10 mouse cellular contexts compared by ENCODE assay signal in genomic region chr19:11813649-11814048, GRCm38 (mm10). TPM values are rescaled to one million over a fixed set of nuclear protein-coding genes. Genes with fewer than 3 reads are reported as not detected.
DNase-seq lines count a peak whose midpoint lies in the region; ATAC-seq and TF ChIP-seq lines count a peak whose summit lies in the region.
"Had no signal": no experiment of that assay in that cellular context is flagged by ENCODE, and none has a peak within 500 bp of the region (broad histone marks: within the 10 kb centered on the region; RNA-seq: fewer than 3 reads in every experiment).

No protein-coding gene starts in this region.

- WGBS in forebrain, embryonic 11.5 days, result 5% methylated on average over 8 of the region's 8 CpGs
- 4% methylated on average over 8 of the region's 8 CpGs for WGBS in forebrain, embryonic 16.5 days
- 3% methylated on average over 8 of the region's 8 CpGs for WGBS in midbrain, embryonic 13.5 days

- H3K27ac ChIP-seq in forebrain, embryonic 11.5 days (ENCODE audit: low read depth, low read length), result no peak overlapping the region
- no peak overlapping the region for H3K27ac ChIP-seq in forebrain, embryonic 16.5 days (ENCODE audit: low read length)
- H3K27ac ChIP-seq in cortical plate, adult 2 months (ENCODE audit: insufficient read depth, low read length), result peak overlapping the region; percentile 65; the same call in 1 of the 2 replicates
- H3K27ac ChIP-seq in midbrain, embryonic 13.5 days, result peak overlapping the region; percentile 61

- ATAC-seq in forebrain, embryonic 11.5 days (replicated peaks; ENCODE audit: low FRiP score), result 0 out of 2 replicates have a peak, but pooled peaks have one; percentile 21
- ATAC-seq in forebrain, embryonic 16.5 days, result no peak
- ATAC-seq in midbrain, embryonic 13.5 days, result peak; percentile 10

- no peaks in the 10 kb centered on the region for H3K9me3 ChIP-seq in forebrain, embryonic 11.5 days (ENCODE audit: control insufficient read depth, low read length)
- H3K9me3 ChIP-seq in forebrain, embryonic 16.5 days (ENCODE audit: control insufficient read depth, low read length), result no peaks in the 10 kb centered on the region
- no peaks in the 10 kb centered on the region for H3K9me3 ChIP-seq in midbrain, embryonic 13.5 days

- peaks cover 9% of the 10 kb centered on the region for H3K27me3 ChIP-seq in forebrain, embryonic 11.5 days (ENCODE audit: control insufficient read depth, insufficient read depth, low read length)
- peaks cover 10% of the 10 kb centered on the region; the same call in 1 of the 2 replicates for H3K27me3 ChIP-seq in forebrain, embryonic 16.5 days (replicated peaks; ENCODE audit: control insufficient read depth, insufficient read depth, low read length)
- peaks cover 18% of the 10 kb centered on the region; the same call in 1 of the 2 replicates for H3K27me3 ChIP-seq in midbrain, embryonic 13.5 days

- intact Hi-C loops in heart, postnatal 25 days (cut with DNase I), result no loop called here
- intact Hi-C loops in left cerebral cortex, postnatal 36 days (cut with DNase I), result no loop called here

- H3K9ac ChIP-seq in forebrain, embryonic 11.5 days (ENCODE audit: low read length), result no peak overlapping the region
- no peak overlapping the region for H3K9ac ChIP-seq in forebrain, embryonic 16.5 days (replicated peaks; ENCODE audit: low read depth, low read length)
- peak overlapping the region; percentile 0; the same call in 1 of the 2 replicates for H3K9ac ChIP-seq in midbrain, embryonic 13.5 days (replicated peaks)

- no peak for TF ChIP-seq CTCF in cortical plate, adult 2 months (IDR thresholded peaks at IDR 0.05; ENCODE audit: extremely low read depth, insufficient read depth, low read length)

- 0 out of 2 replicates have a peak, but pooled peaks cover 5% of the 10 kb centered on the region for H3K4me1 ChIP-seq in forebrain, embryonic 11.5 days (replicated peaks; ENCODE audit: control insufficient read depth, insufficient read depth, low read length)
- peaks cover 11% of the 10 kb centered on the region for H3K4me1 ChIP-seq in forebrain, embryonic 16.5 days (replicated peaks; ENCODE audit: control insufficient read depth, insufficient read depth, low read length)
- peaks cover 2% of the 10 kb centered on the region; the same call in 1 of the 2 replicates for H3K4me1 ChIP-seq in cortical plate, adult 2 months (ENCODE audit: control insufficient read depth, insufficient read depth, low read length)
- H3K4me1 ChIP-seq in midbrain, embryonic 13.5 days (replicated peaks), result peaks cover 58% of the 10 kb centered on the region

- peak; percentile 54 for DNase-seq in forebrain, embryonic 11.5 days (ENCODE audit: low spot score)
- DNase-seq in heart, postnatal 25 days (ENCODE audit: low spot score), result peak; percentile 14
- DNase-seq in left cerebral cortex, postnatal 36 days (ENCODE audit: low spot score in 2 of 2), result no peak
- no peak for DNase-seq in cerebellum, postnatal 36 days
- no peak for DNase-seq in thymus, postnatal 10 days (ENCODE audit: low spot score in 2 of 2)

- no peak overlapping the region for H3K4me3 ChIP-seq in forebrain, embryonic 11.5 days (ENCODE audit: low read depth, low read length)
- H3K4me3 ChIP-seq in forebrain, embryonic 16.5 days (replicated peaks; ENCODE audit: low read length), result no peak overlapping the region
- H3K4me3 ChIP-seq in cortical plate, adult 2 months (ENCODE audit: insufficient read depth, low read length), result no peak overlapping the region
- no peak overlapping the region for H3K4me3 ChIP-seq in midbrain, embryonic 13.5 days (replicated peaks)

- no peak for TF ChIP-seq POLR2A in cortical plate, adult 2 months (IDR thresholded peaks at IDR 0.05; ENCODE audit: extremely low read depth, insufficient read depth, low read length)

- no peak overlapping the region for H3K4me2 ChIP-seq in forebrain, embryonic 11.5 days (ENCODE audit: low read depth, low read length, severe bottlenecking)
- H3K4me2 ChIP-seq in forebrain, embryonic 16.5 days (ENCODE audit: low read length), result no peak overlapping the region
- peak overlapping the region; percentile 15; the same call in 1 of the 2 replicates for H3K4me2 ChIP-seq in midbrain, embryonic 13.5 days (replicated peaks)

- H3K36me3 ChIP-seq in forebrain, embryonic 11.5 days (ENCODE audit: control insufficient read depth, insufficient read depth, low read length), result no peaks in the 10 kb centered on the region
- no peaks in the 10 kb centered on the region for H3K36me3 ChIP-seq in forebrain, embryonic 16.5 days (ENCODE audit: control insufficient read depth, insufficient read depth)
- H3K36me3 ChIP-seq in midbrain, embryonic 13.5 days, result no peaks in the 10 kb centered on the region

RNA-seq across cellular contexts. Expression of gene Stx3, which starts 5.6 kb away (rescaled TPM):
- polyA plus RNA-seq in forebrain, embryonic 11.5 days (2014; fragmentation: Nextera tagmentation; extraction: Ambion mirVana), result 11.0 and 11.4 TPM in 2 replicates
- polyA plus RNA-seq in forebrain, embryonic 16.5 days (2015; fragmentation: Nextera tagmentation; extraction: Ambion mirVana), result 10.5 and 14.9 TPM in 2 replicates
- polyA plus RNA-seq in cortical plate, adult 2 months (2012; rRNA removed), result 46.4 and 56.4 TPM in 2 replicates
- 1 to 10 TPM; 3.1 to 4.1 TPM for total RNA-seq in heart, postnatal 25 days (2021)
- polyA plus RNA-seq in midbrain, embryonic 13.5 days (2015; fragmentation: Nextera tagmentation; extraction: Ambion mirVana), result 20.7 and 24.1 TPM in 2 replicates
- 10 to 100 TPM; 22.9 to 30.1 TPM for total RNA-seq in left cerebral cortex, postnatal 36 days (2021)

RNA-seq across cellular contexts. Expression of gene Olfr1417, which starts 25.4 kb away (rescaled TPM):
- polyA plus RNA-seq in forebrain, embryonic 11.5 days (2014; fragmentation: Nextera tagmentation; extraction: Ambion mirVana), result not detected in 2 replicates
- not detected in 2 replicates for polyA plus RNA-seq in forebrain, embryonic 16.5 days (2015; fragmentation: Nextera tagmentation; extraction: Ambion mirVana)
- not detected in 2 replicates for polyA plus RNA-seq in cortical plate, adult 2 months (2012; rRNA removed)
- not detected for total RNA-seq in heart, postnatal 25 days (2021)
- polyA plus RNA-seq in midbrain, embryonic 13.5 days (2015; fragmentation: Nextera tagmentation; extraction: Ambion mirVana), result not detected in 2 replicates
- total RNA-seq in left cerebral cortex, postnatal 36 days (2021), result not detected
- total RNA-seq: adrenal gland, postnatal 36 days had no signal
- polyA plus RNA-seq: large intestine, adult 2 months had no signal

RNA-seq across cellular contexts. Expression of gene Mrpl16, which starts 43.5 kb away (rescaled TPM):
- polyA plus RNA-seq in forebrain, embryonic 11.5 days (2014; fragmentation: Nextera tagmentation; extraction: Ambion mirVana), result 54.3 and 54.9 TPM in 2 replicates
- 39.7 and 42.4 TPM in 2 replicates for polyA plus RNA-seq in forebrain, embryonic 16.5 days (2015; fragmentation: Nextera tagmentation; extraction: Ambion mirVana)
- 38.9 and 39.5 TPM in 2 replicates for polyA plus RNA-seq in cortical plate, adult 2 months (2012; rRNA removed)
- total RNA-seq in heart, postnatal 25 days (2021), result 100 to 1,000 TPM; 103 to 108 TPM
- polyA plus RNA-seq in midbrain, embryonic 13.5 days (2015; fragmentation: Nextera tagmentation; extraction: Ambion mirVana), result 42.8 and 47.4 TPM in 2 replicates
- total RNA-seq in left cerebral cortex, postnatal 36 days (2021), result 10 to 100 TPM; 40.6 to 42.7 TPM

RNA-seq across cellular contexts. Expression of gene Olfr1418, which starts 47.2 kb away (rescaled TPM):
- not detected in 2 replicates for polyA plus RNA-seq in forebrain, embryonic 11.5 days (2014; fragmentation: Nextera tagmentation; extraction: Ambion mirVana)
- polyA plus RNA-seq in forebrain, embryonic 16.5 days (2015; fragmentation: Nextera tagmentation; extraction: Ambion mirVana), result not detected in 2 replicates
- not detected in 2 replicates for polyA plus RNA-seq in cortical plate, adult 2 months (2012; rRNA removed)
- not detected for total RNA-seq in heart, postnatal 25 days (2021)
- not detected in 2 replicates for polyA plus RNA-seq in midbrain, embryonic 13.5 days (2015; fragmentation: Nextera tagmentation; extraction: Ambion mirVana)
- total RNA-seq in left cerebral cortex, postnatal 36 days (2021), result not detected
- total RNA-seq: adrenal gland, postnatal 36 days had no signal
- polyA plus RNA-seq: large intestine, adult 2 months had no signal

Comparison
In these comparisons a context has a peak if more than half of its experiments do, and no peak if none do; other contexts are left out.
1. DNase-seq: peak in forebrain, embryonic 11.5 days (single experiment) and heart, postnatal 25 days (single experiment); none in left cerebral cortex, postnatal 36 days (0 of 2), cerebellum, postnatal 36 days (0 of 2) and thymus, postnatal 10 days (0 of 2).
2. H3K27ac ChIP-seq: peak in cortical plate, adult 2 months (single experiment) and midbrain, embryonic 13.5 days (single experiment); none in forebrain, embryonic 11.5 days (single experiment) and forebrain, embryonic 16.5 days (single experiment).